Mouse (Mus musculus) cortical plate, adult 2 months (tissue): ENCODE measurements around the gene Dctn5. TPM values are rescaled to one million over a fixed set of nuclear protein-coding genes. Genes with fewer than 3 reads are reported as not detected.

Source experiments
- H3K27ac ChIP-seq: fragments of 200-500 bp; 2 replicates; pipeline ENCODE4 v1.5.1; 2012; ENCODE audit warnings: low read length, control low read depth, inconsistent platforms; ENCODE audit not compliant: insufficient read depth
- H3K4me1 ChIP-seq: fragments of 200-500 bp; 2 replicates; pipeline ENCODE4 v1.6.1; 2011; ENCODE audit warnings: low read length; ENCODE audit not compliant: control insufficient read depth, insufficient read depth
- H3K4me3 ChIP-seq: fragments of 200-500 bp; 2 replicates; pipeline ENCODE4 v1.5.1; 2011; ENCODE audit warnings: mild to moderate bottlenecking, low read length, control low read depth; ENCODE audit not compliant: insufficient read depth
- CTCF ChIP-seq: fragments of 200-500 bp; IDR thresholded peaks from 2 replicates; pipeline ENCODE4 v1.5.1; 2011; ENCODE audit warnings: mild to moderate bottlenecking, control low read depth, low read length; ENCODE audit not compliant: insufficient read depth; ENCODE audit errors: extremely low read depth
- POLR2A ChIP-seq: fragments of 200-500 bp; IDR thresholded peaks from 2 replicates; pipeline ENCODE4 v1.6.1; 2011; ENCODE audit warnings: mild to moderate bottlenecking, low read length, control low read depth; ENCODE audit not compliant: insufficient read depth; ENCODE audit errors: extremely low read depth
- polyA plus RNA-seq: library from polyadenylated mRNA; depleted of rRNA; stranded (reverse); fragments of >200 nt; gene quantifications from 2 replicates; pipeline ENCODE4 v1.2.3, GENCODE M21; 2012; rRNA removed

Gene Dctn5
- polyA plus RNA-seq, 1 experiment, result 126 TPM

DNA sequence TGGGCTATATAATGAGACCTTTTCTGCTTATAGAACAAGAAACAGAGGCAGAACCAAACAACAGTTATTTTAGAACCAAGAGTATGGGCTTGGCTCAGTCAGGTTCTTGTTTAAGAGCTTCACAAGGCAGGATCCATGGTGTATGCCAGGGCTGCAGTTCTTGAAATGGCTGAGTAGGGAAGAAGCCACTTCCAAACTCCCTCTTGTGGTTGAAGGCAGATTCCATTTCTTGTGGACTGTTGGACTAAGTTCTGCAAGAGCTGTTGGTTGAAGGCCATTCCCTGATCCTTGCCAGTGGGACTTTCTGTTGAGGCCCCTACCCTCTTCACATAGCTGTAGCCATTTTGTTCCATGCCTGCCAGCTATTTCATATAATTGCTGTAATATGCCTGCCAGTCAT lies 61.1 kb downstream of the Dctn5 start:
- TF ChIP-seq CTCF (no peak), POLR2A (no peak)
- Histone ChIP-seq H3K27ac (no peak overlapping the region), H3K4me1 (no peaks in the 10 kb centered on the region), H3K4me3 (no peak overlapping the region)

DNA sequence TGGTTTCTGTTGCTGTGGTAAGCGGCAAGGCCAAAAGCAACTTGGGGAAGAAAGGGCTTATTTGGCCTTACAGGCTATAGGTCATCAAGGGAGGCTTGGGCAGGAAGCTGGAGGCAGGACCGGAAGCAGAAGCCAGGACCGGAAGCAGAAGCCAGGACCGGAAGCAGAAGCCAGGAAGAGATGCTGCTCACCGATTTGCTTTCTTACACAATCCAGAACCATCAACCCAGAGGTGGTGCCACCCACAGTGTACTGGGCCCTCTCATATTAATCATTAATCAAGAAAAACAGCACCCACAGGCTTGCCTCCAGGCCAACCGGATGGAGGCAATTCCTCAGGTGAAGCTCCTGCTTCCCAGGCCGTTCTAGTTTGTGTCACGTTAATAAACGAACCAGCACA lies 63.9 kb downstream of the Dctn5 start:
- H3K4me3 ChIP-seq, result no peak overlapping the region
- TF ChIP-seq POLR2A, result no peak
- no peak for TF ChIP-seq CTCF
- no peak overlapping the region for H3K27ac ChIP-seq

DNA sequence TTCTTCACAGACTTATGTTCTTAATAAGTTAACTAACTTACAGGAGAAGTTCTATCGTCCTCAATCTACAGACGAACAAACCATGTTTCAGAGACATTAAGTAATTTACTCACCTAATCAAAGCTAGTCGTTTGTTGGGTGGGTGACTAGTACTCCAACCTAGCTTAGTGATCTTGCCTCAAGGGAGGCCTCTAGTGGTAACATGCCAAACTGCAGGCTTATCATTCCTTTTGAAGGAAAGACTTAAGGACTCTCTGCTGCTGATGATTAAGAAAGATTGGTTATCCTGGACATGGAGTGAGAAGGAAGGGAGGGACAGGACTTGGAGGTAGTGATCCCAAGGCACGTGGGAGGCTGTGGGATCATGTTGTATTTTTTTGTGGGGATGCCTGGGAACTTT lies 64.5 kb downstream of the Dctn5 start:
- Histone ChIP-seq H3K4me3 (no peak overlapping the region), H3K4me1 (no peaks in the 10 kb centered on the region), H3K27ac (no peak overlapping the region)
- TF ChIP-seq CTCF (peak; percentile 70), POLR2A (no peak)

More for the DNA sequence above, 63.9 kb downstream of the Dctn5 start:
- H3K4me1 ChIP-seq, result no peaks in the 10 kb centered on the region

Other genes with a start within 250 kb of the Dctn5 start
- gene Cog7, start 151.3 kb upstream of the Dctn5 start, polyA plus RNA-seq, result 28.9 and 30.9 TPM in 2 replicates
- 31.0 and 31.5 TPM in 2 replicates for gene Gga2, start 111.8 kb upstream of the Dctn5 start, polyA plus RNA-seq
- 41.4 and 42.2 TPM in 2 replicates for gene Ubfd1, start 65.9 kb upstream of the Dctn5 start, polyA plus RNA-seq
- gene Ears2, start 65.8 kb upstream of the Dctn5 start, polyA plus RNA-seq, result 4.8 and 6.0 TPM in 2 replicates
- gene Ndufab1, start 31.2 kb upstream of the Dctn5 start, polyA plus RNA-seq, result 199 and 201 TPM in 2 replicates
- gene Palb2, start 56 bp upstream of the Dctn5 start, polyA plus RNA-seq, result 1.6 and 2.1 TPM in 2 replicates
- gene Plk1, start 26.4 kb downstream of the Dctn5 start, polyA plus RNA-seq, result 3.3 and 3.7 TPM in 2 replicates
- gene Ern2, start 53.2 kb downstream of the Dctn5 start, polyA plus RNA-seq, result 0.10 and 0.13 TPM in 2 replicates
- gene Chp2, start 86.5 kb downstream of the Dctn5 start, polyA plus RNA-seq, result 2.2 and 2.3 TPM in 2 replicates
- 767 and 768 TPM in 2 replicates for gene Prkcb, start 155.7 kb downstream of the Dctn5 start, polyA plus RNA-seq